Comparison of ENCODE assay signal across 9 mouse cellular contexts in the genomic region with DNA sequence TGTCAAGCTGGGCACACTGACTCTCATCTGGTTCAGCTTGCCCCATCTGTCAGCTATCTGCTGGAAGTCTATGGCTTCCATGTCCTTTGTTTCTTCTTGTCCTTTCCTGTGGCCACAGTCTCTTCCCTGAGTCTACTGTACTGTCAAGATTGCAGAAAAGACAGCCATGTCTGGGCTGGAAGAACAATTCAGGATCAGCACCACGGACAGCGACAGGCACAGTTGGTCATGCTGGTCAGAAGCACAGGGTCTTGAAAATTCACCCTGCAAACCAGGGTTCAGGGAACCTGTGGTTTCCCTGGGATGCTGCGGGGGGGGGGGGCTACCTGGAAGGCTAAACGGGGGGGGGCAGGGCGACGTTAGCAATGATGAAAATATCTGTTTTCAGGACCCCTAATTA. TPM values are rescaled to one million over a fixed set of nuclear protein-coding genes. Genes with fewer than 3 reads are reported as not detected.
DNase-seq lines count a peak whose midpoint lies in the region; ATAC-seq and TF ChIP-seq lines count a peak whose summit lies in the region.
"Had no signal": no experiment of that assay in that cellular context is flagged by ENCODE, and none has a peak within 500 bp of the region (broad histone marks: within the 10 kb centered on the region; RNA-seq: fewer than 3 reads in every experiment).

No protein-coding gene starts in this region.

- no peak overlapping the region for H3K9ac ChIP-seq in kidney, embryonic 16.5 days (replicated peaks; ENCODE audit: low read length)

- H3K36me3 ChIP-seq in kidney, adult 2 months (ENCODE audit: control insufficient read depth, insufficient read depth, low read length), result no peaks in the 10 kb centered on the region
- H3K36me3 ChIP-seq in kidney, embryonic 16.5 days (ENCODE audit: insufficient read depth, low read length), result no peaks in the 10 kb centered on the region

- no peak for TF ChIP-seq CTCF in kidney, adult 2 months (conservative IDR thresholded peaks at IDR 0.05; ENCODE audit: insufficient read depth, insufficient read length, low read depth, low read length)

- no peaks in the 10 kb centered on the region for H3K27me3 ChIP-seq in kidney, adult 2 months (replicated peaks; ENCODE audit: control insufficient read depth, insufficient read depth, low read length)
- H3K27me3 ChIP-seq in kidney, embryonic 16.5 days (ENCODE audit: insufficient read depth, low read length), result no peaks in the 10 kb centered on the region; the same call in 1 of the 2 replicates

- WGBS in kidney, adult 2 months, result under 1% methylated on average over 6 of the region's 6 CpGs
- WGBS in kidney, embryonic 16.5 days, result 3% methylated on average over 6 of the region's 6 CpGs

- no peaks in the 10 kb centered on the region for H3K9me3 ChIP-seq in kidney, embryonic 16.5 days (ENCODE audit: low read length)

- no peak for ATAC-seq in kidney, embryonic 16.5 days (ENCODE audit: low FRiP score, low TSS enrichment)
- no peak for ATAC-seq in erythroblast, adult 5-6 weeks (replicated peaks; ENCODE audit: low FRiP score, poor library complexity, severe bottlenecking)

- H3K4me2 ChIP-seq in kidney, embryonic 16.5 days (replicated peaks; ENCODE audit: low read depth, low read length), result no peak overlapping the region

- no peak overlapping the region for H3K27ac ChIP-seq in kidney, adult 2 months (ENCODE audit: insufficient read depth, low read depth, low read length)
- no peak overlapping the region for H3K27ac ChIP-seq in kidney, embryonic 16.5 days (ENCODE audit: low read length)

- no peak for TF ChIP-seq POLR2A in kidney, adult 2 months (IDR thresholded peaks at IDR 0.05; ENCODE audit: low read depth, low read length)

- no peak overlapping the region for H3K4me3 ChIP-seq in kidney, adult 2 months (ENCODE audit: insufficient read depth, low read depth, low read length)
- H3K4me3 ChIP-seq in kidney, embryonic 16.5 days (ENCODE audit: low read length), result no peak overlapping the region

- no peaks in the 10 kb centered on the region for H3K4me1 ChIP-seq in kidney, adult 2 months (ENCODE audit: control insufficient read depth, insufficient read depth, low read length)
- no peaks in the 10 kb centered on the region for H3K4me1 ChIP-seq in kidney, embryonic 16.5 days (ENCODE audit: insufficient read depth, low read length)

- DNase-seq in kidney, adult 2 months, result peak; percentile 44
- DNase-seq in CD4-positive helper T cell, adult 2 months (ENCODE audit: low read depth, low spot score), result peak; percentile 40
- peak; percentile 83 for DNase-seq in adrenal gland, postnatal 10 days
- peak; percentile 74 for DNase-seq in induced T-regulatory cell, adult 2 months (ENCODE audit: low read depth)
- peak; percentile 87 for DNase-seq in retina, embryonic 14.5 days (ENCODE audit: low spot score)
- no peak for DNase-seq in spleen, adult 12 weeks (ENCODE audit: low spot score)

RNA-seq across cellular contexts. Expression of a gene that starts 9.4 kb away (rescaled TPM):
- polyA plus RNA-seq in kidney, adult 2 months (2012; rRNA removed), result 0.16 and 0.89 TPM in 2 replicates
- not detected in 2 replicates for polyA plus RNA-seq in kidney, embryonic 16.5 days (2015; fragmentation: Nextera tagmentation; extraction: Ambion mirVana)
- 1 to 10 TPM in 1 of 2 experiments, under 1 TPM in 1; 0.27 to 1.1 TPM for total RNA-seq in adrenal gland, postnatal 10 days (2021)
- total RNA-seq in erythroblast, adult 5-6 weeks (2015; ENCODE audit: low replicate concordance), result not detected in 2 replicates
- not detected in 2 replicates for total RNA-seq in erythroblast, adult 5-6 weeks (2017; ENCODE audit: low replicate concordance)

RNA-seq across cellular contexts. Expression of a gene that starts 13.5 kb away (rescaled TPM):
- 25.8 and 29.9 TPM in 2 replicates for polyA plus RNA-seq in kidney, adult 2 months (2012; rRNA removed)
- 48.5 and 50.8 TPM in 2 replicates for polyA plus RNA-seq in kidney, embryonic 16.5 days (2015; fragmentation: Nextera tagmentation; extraction: Ambion mirVana)
- total RNA-seq in adrenal gland, postnatal 10 days (2021), result 10 to 100 TPM; 33.0 to 37.6 TPM
- total RNA-seq in erythroblast, adult 5-6 weeks (2015; ENCODE audit: low replicate concordance), result 15.4 and 16.5 TPM in 2 replicates
- total RNA-seq in erythroblast, adult 5-6 weeks (2017; ENCODE audit: low replicate concordance), result 5.0 and 10.1 TPM in 2 replicates

RNA-seq across cellular contexts. Expression of a gene that starts 22.6 kb away (rescaled TPM):
- polyA plus RNA-seq in kidney, adult 2 months (2012; rRNA removed), result 92.3 and 126 TPM in 2 replicates
- 127 and 132 TPM in 2 replicates for polyA plus RNA-seq in kidney, embryonic 16.5 days (2015; fragmentation: Nextera tagmentation; extraction: Ambion mirVana)
- 100 to 1,000 TPM; 121 to 199 TPM for total RNA-seq in adrenal gland, postnatal 10 days (2021)
- 86.3 and 108 TPM in 2 replicates for total RNA-seq in erythroblast, adult 5-6 weeks (2015; ENCODE audit: low replicate concordance)
- 148 and 150 TPM in 2 replicates for total RNA-seq in erythroblast, adult 5-6 weeks (2017; ENCODE audit: low replicate concordance)

RNA-seq across cellular contexts. Expression of a gene that starts 42.0 kb away (rescaled TPM):
- polyA plus RNA-seq in kidney, adult 2 months (2012; rRNA removed), result not detected in 2 replicates
- polyA plus RNA-seq in kidney, embryonic 16.5 days (2015; fragmentation: Nextera tagmentation; extraction: Ambion mirVana), result 3.3 TPM in 1 of 2 replicates, not detected in the other
- total RNA-seq in adrenal gland, postnatal 10 days (2021), result 10 to 100 TPM in 1 of 2 experiments, 1 to 10 TPM in 1; 6.9 to 19.1 TPM
- not detected in 2 replicates for total RNA-seq in erythroblast, adult 5-6 weeks (2015; ENCODE audit: low replicate concordance)
- total RNA-seq in erythroblast, adult 5-6 weeks (2017; ENCODE audit: low replicate concordance), result not detected in 2 replicates
- total RNA-seq: neutrophil, adult 5-6 weeks had no signal

RNA-seq across cellular contexts. Expression of a gene that starts 43.8 kb away (rescaled TPM):
- 16.3 and 16.9 TPM in 2 replicates for polyA plus RNA-seq in kidney, adult 2 months (2012; rRNA removed)
- polyA plus RNA-seq in kidney, embryonic 16.5 days (2015; fragmentation: Nextera tagmentation; extraction: Ambion mirVana), result 36.3 and 38.1 TPM in 2 replicates
- 10 to 100 TPM; 42.8 to 46.6 TPM for total RNA-seq in adrenal gland, postnatal 10 days (2021)
- total RNA-seq in erythroblast, adult 5-6 weeks (2015; ENCODE audit: low replicate concordance), result 6.5 and 7.7 TPM in 2 replicates
- total RNA-seq in erythroblast, adult 5-6 weeks (2017; ENCODE audit: low replicate concordance), result 17.8 and 18.8 TPM in 2 replicates
